Mouse (Mus musculus) intestine, embryonic 14.5 days (tissue): Measurements from ENCODE around the gene Cdk1. TPM values are rescaled to one million over a fixed set of nuclear protein-coding genes. Genes with fewer than 3 reads are reported as not detected.
A peak's percentile ranks its signal among the peaks of the same experiment; 100 is the strongest.

ENCODE experiments used
- ATAC-seq: fragments of 200-750 bp; cut with Nextera tagmentation; replicated peaks from 2 replicates; pipeline ENCODE4 v1.8.0; 2017; ENCODE audit warnings: low read depth, moderate number of reproducible peaks, moderate TSS enrichment, moderate library complexity; ENCODE audit not compliant: low FRiP score, low TSS enrichment
- DNase-seq: peaks from one replicate; pipeline ENCODE4 v3.0.0-alpha.2; 2018; ENCODE audit warnings: low spot score
- H3K27ac ChIP-seq: fragments of 300-500 bp; sonication (generic); 2 replicates; pipeline ENCODE4 v1.5.1; 2014; ENCODE audit warnings: low read depth, mild to moderate bottlenecking, control low read depth
- H3K27me3 ChIP-seq: fragments of 300-500 bp; sonication (generic); replicated peaks from 2 replicates; pipeline ENCODE4 v1.6.1; 2014; ENCODE audit warnings: low read length, control low read depth; ENCODE audit not compliant: control insufficient read depth, insufficient read depth
- H3K36me3 ChIP-seq: fragments of 300-500 bp; sonication (generic); 2 replicates; pipeline ENCODE4 v1.6.1; 2014; ENCODE audit warnings: low read length, control low read depth; ENCODE audit not compliant: control insufficient read depth, insufficient read depth
- H3K4me1 ChIP-seq: fragments of 300-500 bp; sonication (generic); replicated peaks from 2 replicates; pipeline ENCODE4 v1.6.1; 2014; ENCODE audit warnings: low read length, control low read depth, mixed read lengths; ENCODE audit not compliant: control insufficient read depth, insufficient read depth
- H3K4me2 ChIP-seq: fragments of 300-500 bp; sonication (generic); 2 replicates; pipeline ENCODE4 v1.6.1; 2014; ENCODE audit warnings: low read length
- H3K4me3 ChIP-seq: fragments of 300-500 bp; sonication (generic); 2 replicates; pipeline ENCODE4 v1.5.1; 2014; ENCODE audit warnings: low read depth, low read length, control low read depth, mixed read lengths
- H3K9ac ChIP-seq: fragments of 300-500 bp; sonication (generic); 2 replicates; pipeline ENCODE4 v1.6.1; 2014; ENCODE audit warnings: mild to moderate bottlenecking, low read length
- H3K9me3 ChIP-seq: fragments of 300-500 bp; sonication (generic); 2 replicates; pipeline ENCODE4 v1.6.1; 2016; ENCODE audit warnings: low read length, control low read depth; ENCODE audit not compliant: control insufficient read depth
- WGBS: fragments of 180-500 bp; shearing (Covaris S2); extraction: QIAGEN DNeasy Blood & Tissue Kit; methylation state at CpG from one replicate; pipeline ENCODE4 v1.1.7; 2014; 5-methylcytosine and 5-hydroxymethylcytosine counted together
- polyA plus RNA-seq: library from polyadenylated mRNA; unstranded; fragments of >200 nt; fragmentation: Nextera tagmentation; extraction: Ambion mirVana; gene quantifications from 2 replicates; pipeline ENCODE4 v1.2.1, GENCODE M21; 2014

Cdk1 gene
- polyA plus RNA-seq, 1 experiment from 2014 or later = 489 TPM

- Histone ChIP-seq H3K27me3 (no peaks in the 10 kb centered on the region), H3K4me1 (no peaks in the 10 kb centered on the region), H3K27ac (no peak overlapping the region), H3K4me3 (no peak overlapping the region), H3K36me3 (no peaks in the 10 kb centered on the region), H3K9me3 (no peaks in the 10 kb centered on the region), H3K9ac (no peak overlapping the region), H3K4me2 (no peak overlapping the region)
- ATAC-seq (no peak), DNase-seq (no peak)
- WGBS = 82% methylated on average over 3 of the region's 3 CpGs
These were observed 26.3 kb downstream of the Cdk1 start for GRCm38 (mm10) chr10:69326433-69326832.

GRCm38 (mm10) chr10:69324816-69325215, 27.9 kb downstream of the Cdk1 start:
- ATAC-seq (no peak), DNase-seq (no peak)
- Histone ChIP-seq H3K36me3 (no peaks in the 10 kb centered on the region), H3K4me1 (peaks cover 4% of the 10 kb centered on the region; the same call in 1 of the 2 replicates), H3K27me3 (no peaks in the 10 kb centered on the region), H3K9ac (no peak overlapping the region), H3K4me2 (no peak overlapping the region), H3K9me3 (no peaks in the 10 kb centered on the region), H3K4me3 (no peak overlapping the region), H3K27ac (no peak overlapping the region)
- 88% methylated on average over 7 of the region's 7 CpGs for WGBS

GRCm38 (mm10) chr10:69323986-69324385, 28.8 kb downstream of the Cdk1 start:
- DNase-seq (no peak), ATAC-seq (no peak)
- H3K4me2 ChIP-seq = no peak overlapping the region
- no peak overlapping the region for H3K27ac ChIP-seq
- H3K9ac ChIP-seq = no peak overlapping the region
- WGBS = 78% methylated on average over 13 of the region's 13 CpGs
- no peaks in the 10 kb centered on the region for H3K9me3 ChIP-seq
- H3K4me1 ChIP-seq = peaks cover 4% of the 10 kb centered on the region; the same call in 1 of the 2 replicates
- no peaks in the 10 kb centered on the region for H3K36me3 ChIP-seq
- H3K27me3 ChIP-seq = no peaks in the 10 kb centered on the region
- no peak overlapping the region for H3K4me3 ChIP-seq

- no peaks in the 10 kb centered on the region for H3K36me3 ChIP-seq
- H3K27ac ChIP-seq = no peak overlapping the region
- peak overlapping the region; percentile 22 for H3K4me2 ChIP-seq
- no peaks in the 10 kb centered on the region for H3K9me3 ChIP-seq
- H3K4me1 ChIP-seq = peaks cover 4% of the 10 kb centered on the region; the same call in 1 of the 2 replicates
- no peak overlapping the region for H3K9ac ChIP-seq
- WGBS = 36% methylated on average over 15 of the region's 15 CpGs
- DNase-seq (no peak), ATAC-seq (peak; percentile 72; the same call in 1 of the 2 replicates)
- no peaks in the 10 kb centered on the region for H3K27me3 ChIP-seq
- H3K4me3 ChIP-seq = no peak overlapping the region
These were observed 31.2 kb downstream of the Cdk1 start for GRCm38 (mm10) chr10:69321519-69322035.

GRCm38 (mm10) chr10:69320667-69321518, 31.8 kb downstream of the Cdk1 start:
- peak; percentile 93 for DNase-seq
- Histone ChIP-seq H3K4me1 (peaks cover 4% of the 10 kb centered on the region; the same call in 1 of the 2 replicates), H3K36me3 (no peaks in the 10 kb centered on the region), H3K4me3 (no peak overlapping the region), H3K27ac (peak overlapping the region; percentile 44; the same call in 1 of the 2 replicates), H3K27me3 (no peaks in the 10 kb centered on the region), H3K9me3 (no peaks in the 10 kb centered on the region), H3K4me2 (peak overlapping the region; percentile 22), H3K9ac (no peak overlapping the region)
- peak; percentile 90 for ATAC-seq
- 40% methylated on average over 21 of the region's 21 CpGs for WGBS

- Histone ChIP-seq H3K4me3 (no peak overlapping the region), H3K9ac (no peak overlapping the region), H3K9me3 (no peaks in the 10 kb centered on the region), H3K27ac (no peak overlapping the region), H3K27me3 (no peaks in the 10 kb centered on the region), H3K36me3 (no peaks in the 10 kb centered on the region), H3K4me1 (peaks cover 4% of the 10 kb centered on the region; the same call in 1 of the 2 replicates), H3K4me2 (no peak overlapping the region)
- no peak for DNase-seq
- WGBS = 93% methylated on average over 11 of the region's 11 CpGs
- no peak for ATAC-seq
These were observed 34.2 kb downstream of the Cdk1 start for GRCm38 (mm10) chr10:69318514-69318913.

GRCm38 (mm10) chr10:69313944-69314343, 38.8 kb downstream of the Cdk1 start:
- H3K9me3 ChIP-seq = no peaks in the 10 kb centered on the region
- H3K27ac ChIP-seq = no peak overlapping the region
- no peaks in the 10 kb centered on the region for H3K36me3 ChIP-seq
- DNase-seq (no peak), ATAC-seq (no peak)
- H3K4me2 ChIP-seq = no peak overlapping the region
- H3K9ac ChIP-seq = no peak overlapping the region
- no peak overlapping the region for H3K4me3 ChIP-seq
- H3K4me1 ChIP-seq = 0 out of 2 replicates have a peak, but pooled peaks cover 3% of the 10 kb centered on the region
- no peaks in the 10 kb centered on the region for H3K27me3 ChIP-seq
- WGBS = 62% methylated on average over 8 of the region's 8 CpGs

- H3K27me3 ChIP-seq = no peaks in the 10 kb centered on the region
- no peaks in the 10 kb centered on the region for H3K36me3 ChIP-seq
- H3K4me3 ChIP-seq = no peak overlapping the region
- no peaks in the 10 kb centered on the region for H3K9me3 ChIP-seq
- H3K9ac ChIP-seq = no peak overlapping the region
- no peak overlapping the region for H3K4me2 ChIP-seq
- H3K27ac ChIP-seq = no peak overlapping the region
- DNase-seq = no peak
- ATAC-seq = no peak
- H3K4me1 ChIP-seq = 0 out of 2 replicates have a peak, but pooled peaks cover 4% of the 10 kb centered on the region
- 79% methylated on average over 16 of the region's 16 CpGs for WGBS
These were observed 40.9 kb downstream of the Cdk1 start for GRCm38 (mm10) chr10:69311867-69312266.
